Mouse (Mus musculus): ENCODE results near the gene Msi2.

GRCm38 (mm10) chr11:88621789-88622188, 96.5 kb downstream of the Msi2 start:
- TF ChIP-seq CTCF (IDR thresholded peaks at IDR 0.05; ENCODE audit: insufficient read depth, low read depth, low read length) = no peak
- no peak for TF ChIP-seq POLR2A (IDR thresholded peaks at IDR 0.05; ENCODE audit: insufficient read depth, low read depth, low read length)

Data from olfactory bulb, adult 2 months (tissue).